Mouse (Mus musculus) liver, embryonic 14.5 days (tissue): ENCODE measurements around the gene Draxin. TPM values are rescaled to one million over a fixed set of nuclear protein-coding genes. Genes with fewer than 3 reads are reported as not detected.

Experiments used
- ATAC-seq: fragments of 200-750 bp; cut with Nextera tagmentation; 2 replicates; pipeline ENCODE4 v1.8.0; 2017; ENCODE audit warnings: moderate number of reproducible peaks, mild to moderate bottlenecking, moderate library complexity; ENCODE audit not compliant: insufficient read depth
- DNase-seq, 3 experiments: peaks; one replicate each; pipeline ENCODE4 v3.0.0-alpha.2; 2012 to 2013; ENCODE audit warnings: low read depth in 3 of 3, low spot score in 3 of 3
- H3K27ac ChIP-seq: fragments of 300-500 bp; sonication (generic); 2 replicates; pipeline ENCODE4 v1.5.1; 2014; ENCODE audit warnings: moderate library complexity, mild to moderate bottlenecking, control low read depth, inconsistent platforms
- H3K27me3 ChIP-seq: fragments of 300-500 bp; sonication (generic); 2 replicates; pipeline ENCODE4 v1.6.1; 2014; ENCODE audit warnings: mild to moderate bottlenecking, low read length, moderate library complexity; ENCODE audit not compliant: control insufficient read depth, insufficient read depth
- H3K36me3 ChIP-seq: fragments of 300-500 bp; sonication (generic); replicated peaks from 2 replicates; pipeline ENCODE4 v1.6.1; 2014; ENCODE audit warnings: low read depth; ENCODE audit not compliant: control insufficient read depth, insufficient read depth
- H3K4me1 ChIP-seq, 2 experiments: fragments of 200-500 bp in 1 of 2; fragments of 300-500 bp in 1 of 2; sonication (generic) in 1 of 2; replicated peaks; 2 replicates each; pipeline ENCODE4 v1.6.1; 2012 to 2014; ENCODE audit warnings: antibody characterized with exemption in 1 of 2, inconsistent platforms in 1 of 2, low read length in 1 of 2; ENCODE audit not compliant: control insufficient read depth in 2 of 2, insufficient read depth in 2 of 2
- H3K4me2 ChIP-seq: fragments of 300-500 bp; sonication (generic); 2 replicates; pipeline ENCODE4 v1.6.1; 2014; ENCODE audit warnings: low read depth, mild to moderate bottlenecking, control low read depth, moderate library complexity
- H3K4me3 ChIP-seq, 2 experiments: fragments of 200-500 bp in 1 of 2; fragments of 300-500 bp in 1 of 2; sonication (generic) in 1 of 2; 2 replicates each; pipeline ENCODE4 v1.5.1; 2012 to 2014; ENCODE audit warnings: low read depth in 2 of 2, low read length in 2 of 2, mild to moderate bottlenecking in 2 of 2, control low read depth in 1 of 2, inconsistent platforms in 1 of 2, moderate library complexity in 1 of 2; ENCODE audit not compliant: insufficient read depth in 1 of 2
- H3K9ac ChIP-seq: fragments of 300-500 bp; sonication (generic); replicated peaks from 2 replicates; pipeline ENCODE4 v1.6.1; 2014; ENCODE audit warnings: mild to moderate bottlenecking, control low read depth, moderate library complexity
- H3K9me3 ChIP-seq: fragments of 300-500 bp; sonication (generic); 2 replicates; pipeline ENCODE4 v1.6.1; 2016; ENCODE audit warnings: low read length, mixed read lengths; ENCODE audit not compliant: control insufficient read depth
- CTCF ChIP-seq: IDR thresholded peaks from 2 replicates; pipeline ENCODE4 v1.5.1; 2016; ENCODE audit warnings: antibody characterized with exemption, low read depth, control low read depth
- EP300 ChIP-seq: IDR thresholded peaks from 2 replicates; pipeline ENCODE4 v1.6.1; 2016; ENCODE audit warnings: antibody characterized with exemption, low read depth
- WGBS: fragments of 180-500 bp; shearing (Covaris S2); extraction: QIAGEN DNeasy Blood & Tissue Kit; methylation state at CpG from one replicate; pipeline ENCODE4 v1.1.7; 2014; ENCODE audit not compliant: insufficient replicate concordance; 5-methylcytosine and 5-hydroxymethylcytosine counted together
- polyA plus RNA-seq, 2 experiments: library from polyadenylated mRNA; depleted of rRNA in 1 of 2; stranded (reverse) in 1 of 2; unstranded in 1 of 2; fragments of >200 nt; fragmentation: Nextera tagmentation in 1 of 2; extraction: Ambion mirVana in 1 of 2; gene quantifications; 2 replicates each; pipeline versions ENCODE4 v1.2.1 to v1.2.3; 2012 to 2014

Draxin gene
- polyA plus RNA-seq, 2 experiments = 0.05 to 0.16 TPM

GRCm38 (mm10) chr4:148097936-148098335 is 32.6 kb downstream of the Draxin start:
- TF ChIP-seq EP300 = no peak
- TF ChIP-seq CTCF = no peak

GRCm38 (mm10) chr4:148095081-148095480 is 35.4 kb downstream of the Draxin start:
- DNase-seq (no peak), ATAC-seq (no peak)
- no peak for TF ChIP-seq CTCF
- H3K4me1 ChIP-seq = no peaks in the 10 kb centered on the region
- no peaks in the 10 kb centered on the region for H3K36me3 ChIP-seq
- no peak overlapping the region for H3K4me2 ChIP-seq
- whole genome bisulfite sequencing = 57% methylated on average over 4 of the region's 4 CpGs
- H3K4me3 ChIP-seq = no peak overlapping the region
- no peaks in the 10 kb centered on the region for H3K27me3 ChIP-seq
- H3K27ac ChIP-seq = no peak overlapping the region
- no peaks in the 10 kb centered on the region for H3K9me3 ChIP-seq
- no peak overlapping the region for H3K9ac ChIP-seq

More at GRCm38 (mm10) chr4:148097936-148098335, 32.6 kb downstream of the Draxin start:
- Histone ChIP-seq H3K27me3 (no peaks in the 10 kb centered on the region; the same call in 1 of the 2 replicates), H3K27ac (no peak overlapping the region), H3K9ac (no peak overlapping the region), H3K36me3 (no peaks in the 10 kb centered on the region), H3K9me3 (no peaks in the 10 kb centered on the region), H3K4me1 (no peaks in the 10 kb centered on the region), H3K4me2 (no peak overlapping the region), H3K4me3 (no peak overlapping the region)
- DNase-seq (no peak), ATAC-seq (no peak)
- 69% methylated on average over 2 of the region's 2 CpGs for WGBS

DNA sequence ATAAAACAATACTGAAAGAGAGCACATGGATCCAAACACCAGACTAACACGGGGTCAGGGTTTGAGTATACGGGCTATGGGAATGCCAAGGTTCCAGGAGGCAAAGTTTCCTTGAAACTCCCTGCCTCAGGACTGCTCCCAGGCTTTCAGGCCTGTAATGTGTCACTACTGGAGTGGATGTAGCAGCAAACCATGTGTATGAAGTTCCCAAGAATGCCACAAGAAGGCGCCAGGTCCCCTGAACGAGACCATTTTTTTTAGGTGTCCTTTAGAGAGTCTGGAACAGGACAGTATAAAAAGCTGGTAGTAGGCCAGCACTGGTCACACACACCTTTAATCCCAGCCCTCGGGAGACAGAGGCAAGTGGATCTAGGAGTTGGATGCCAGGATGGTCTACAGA is 36.3 kb downstream of the Draxin start:
- no peak for ATAC-seq
- 70% methylated on average over 5 of the region's 5 CpGs for WGBS
- no peak for DNase-seq
- H3K9me3 ChIP-seq = no peaks in the 10 kb centered on the region
- no peaks in the 10 kb centered on the region for H3K27me3 ChIP-seq
- no peak overlapping the region for H3K9ac ChIP-seq
- no peak overlapping the region for H3K27ac ChIP-seq
- no peaks in the 10 kb centered on the region for H3K36me3 ChIP-seq
- no peak overlapping the region for H3K4me2 ChIP-seq
- H3K4me1 ChIP-seq = no peaks in the 10 kb centered on the region
- TF ChIP-seq CTCF = 0 out of 2 replicates have a peak, but pooled peaks have one; percentile 14
- no peak for TF ChIP-seq EP300
- H3K4me3 ChIP-seq = no peak overlapping the region

GRCm38 (mm10) chr4:148092551-148093271 is 37.8 kb downstream of the Draxin start:
- Histone ChIP-seq H3K4me1 (peaks cover 0 to 3% of the 10 kb centered on the region in 2 experiments; a peak in 1 of 4 replicates), H3K36me3 (no peaks in the 10 kb centered on the region), H3K9me3 (no peaks in the 10 kb centered on the region), H3K27ac (no peak overlapping the region), H3K4me3 (no peak overlapping the region), H3K27me3 (no peaks in the 10 kb centered on the region), H3K9ac (no peak overlapping the region), H3K4me2 (no peak overlapping the region)
- no peak for ATAC-seq
- TF ChIP-seq CTCF = no peak
- TF ChIP-seq EP300 = no peak
- 74% methylated on average over 11 of the region's 11 CpGs for WGBS
- no peak for DNase-seq

- Histone ChIP-seq H3K9ac (no peak overlapping the region), H3K27me3 (no peaks in the 10 kb centered on the region), H3K36me3 (no peaks in the 10 kb centered on the region), H3K4me2 (no peak overlapping the region), H3K4me3 (no peak overlapping the region), H3K27ac (no peak overlapping the region), H3K9me3 (no peaks in the 10 kb centered on the region), H3K4me1 (peaks cover 3 to 8% of the 10 kb centered on the region in 2 experiments; a peak in 2 of 4 replicates)
- no peak for TF ChIP-seq CTCF
- no peak for TF ChIP-seq EP300
- DNase-seq = no peak
- ATAC-seq = no peak
- 83% methylated on average over 1 of the region's 1 CpGs for WGBS
These were observed 39.3 kb downstream of the Draxin start for GRCm38 (mm10) chr4:148091181-148091580.
